Mouse (Mus musculus): ENCODE data around the gene Caprin1. TPM values are rescaled to one million over a fixed set of nuclear protein-coding genes. Genes with fewer than 3 reads are reported as not detected.

Caprin1 gene
- polyA plus RNA-seq, 1 experiment, result 302 TPM

GRCm38 (mm10) chr2:103755458-103756085, 41.9 kb downstream of the Caprin1 start:
- TF ChIP-seq GATA1 (IDR thresholded peaks at IDR 0.05; ENCODE audit: low read length), result no peak

- TF ChIP-seq GATA1 (IDR thresholded peaks at IDR 0.05; ENCODE audit: low read length), result no peak
These were observed 42.8 kb downstream of the Caprin1 start for GRCm38 (mm10) chr2:103754614-103755013.

GRCm38 (mm10) chr2:103751771-103752170, 45.7 kb downstream of the Caprin1 start:
- TF ChIP-seq GATA1 (IDR thresholded peaks at IDR 0.05; ENCODE audit: low read length), result no peak

GRCm38 (mm10) chr2:103749091-103749490, 48.4 kb downstream of the Caprin1 start:
- TF ChIP-seq GATA1 (IDR thresholded peaks at IDR 0.05; ENCODE audit: low read length), result no peak

GRCm38 (mm10) chr2:103747891-103748290, 49.6 kb downstream of the Caprin1 start:
- no peak for TF ChIP-seq GATA1 (IDR thresholded peaks at IDR 0.05; ENCODE audit: low read length)

GRCm38 (mm10) chr2:103746761-103747160, 50.7 kb downstream of the Caprin1 start:
- no peak for TF ChIP-seq GATA1 (IDR thresholded peaks at IDR 0.05; ENCODE audit: low read length)

- no peak for TF ChIP-seq GATA1 (IDR thresholded peaks at IDR 0.05; ENCODE audit: low read length)
These were observed 51.4 kb downstream of the Caprin1 start for GRCm38 (mm10) chr2:103746096-103746495.

GRCm38 (mm10) chr2:103745481-103745880, 52.0 kb downstream of the Caprin1 start:
- TF ChIP-seq GATA1 (IDR thresholded peaks at IDR 0.05; ENCODE audit: low read length), result no peak

- no peak for TF ChIP-seq GATA1 (IDR thresholded peaks at IDR 0.05; ENCODE audit: low read length)
These were observed 53.5 kb downstream of the Caprin1 start for GRCm38 (mm10) chr2:103743988-103744387.

GRCm38 (mm10) chr2:103743536-103743935, 53.9 kb downstream of the Caprin1 start:
- TF ChIP-seq GATA1 (IDR thresholded peaks at IDR 0.05; ENCODE audit: low read length), result no peak

GRCm38 (mm10) chr2:103742821-103743220, 54.6 kb downstream of the Caprin1 start:
- no peak for TF ChIP-seq GATA1 (IDR thresholded peaks at IDR 0.05; ENCODE audit: low read length)

- no peak for TF ChIP-seq GATA1 (IDR thresholded peaks at IDR 0.05; ENCODE audit: low read length)
These were observed 66.0 kb downstream of the Caprin1 start for GRCm38 (mm10) chr2:103731423-103731822.

- no peak for TF ChIP-seq GATA1 (IDR thresholded peaks at IDR 0.05; ENCODE audit: low read length)
These were observed 66.5 kb downstream of the Caprin1 start for GRCm38 (mm10) chr2:103730999-103731398.

GRCm38 (mm10) chr2:103728027-103728540, 69.4 kb downstream of the Caprin1 start:
- TF ChIP-seq GATA1 (IDR thresholded peaks at IDR 0.05; ENCODE audit: low read length), result no peak

GRCm38 (mm10) chr2:103724521-103724920, 72.9 kb downstream of the Caprin1 start:
- no peak for TF ChIP-seq GATA1 (IDR thresholded peaks at IDR 0.05; ENCODE audit: low read length)

GRCm38 (mm10) chr2:103719292-103719646, 78.2 kb downstream of the Caprin1 start:
- TF ChIP-seq GATA1 (IDR thresholded peaks at IDR 0.05; ENCODE audit: low read length), result no peak

GRCm38 (mm10) chr2:103718594-103719291, 78.7 kb downstream of the Caprin1 start:
- TF ChIP-seq GATA1 (IDR thresholded peaks at IDR 0.05; ENCODE audit: low read length), result no peak
